Mouse (Mus musculus): ENCODE measurements at regions not wholly inside any gene's neighbourhood (a gene's known extent, or its start where the extent isn't known, plus 50 kb on each side); places are given as distances from the start of the nearest gene placed in this dataset.

GRCm38 (mm10) chr3:149358570-149359193 lies 368.3 kb upstream of the Adgrl2 start:
- no peak for DNase-seq (ENCODE audit: low read depth)

DNA sequence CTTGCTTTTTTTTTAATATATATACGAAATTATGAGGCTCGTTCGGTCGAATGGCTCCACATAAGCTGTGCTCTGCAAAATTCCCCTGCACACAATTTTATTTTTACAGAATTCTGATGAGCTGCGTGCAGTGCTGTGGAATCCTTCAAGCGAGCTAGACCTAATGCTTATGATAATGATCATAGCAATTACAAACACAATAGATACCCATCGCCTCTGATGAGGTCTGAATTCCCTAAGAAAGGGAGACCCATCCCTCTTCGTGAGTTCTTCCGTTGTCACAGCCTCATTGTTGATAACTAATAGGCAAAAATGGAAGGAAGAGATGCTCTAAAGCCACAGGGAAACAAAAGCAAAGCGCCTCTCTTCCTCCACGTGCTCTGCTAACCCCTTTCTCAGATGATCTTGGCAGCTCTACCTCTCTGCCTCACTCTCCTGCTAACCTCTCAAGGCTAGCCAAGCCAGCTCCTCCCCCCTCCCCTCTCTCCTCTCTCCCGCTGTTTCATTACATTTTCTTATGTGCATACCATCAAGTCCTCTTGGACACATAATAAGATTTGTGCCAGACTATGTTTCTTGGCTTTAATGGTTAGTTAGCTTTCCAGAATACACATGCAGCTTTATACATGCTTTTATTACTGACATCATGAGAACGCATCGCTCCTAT lies 367.7 kb upstream of the Adgrl2 start:
- DNase-seq (ENCODE audit: low read depth), result no peak

DNA sequence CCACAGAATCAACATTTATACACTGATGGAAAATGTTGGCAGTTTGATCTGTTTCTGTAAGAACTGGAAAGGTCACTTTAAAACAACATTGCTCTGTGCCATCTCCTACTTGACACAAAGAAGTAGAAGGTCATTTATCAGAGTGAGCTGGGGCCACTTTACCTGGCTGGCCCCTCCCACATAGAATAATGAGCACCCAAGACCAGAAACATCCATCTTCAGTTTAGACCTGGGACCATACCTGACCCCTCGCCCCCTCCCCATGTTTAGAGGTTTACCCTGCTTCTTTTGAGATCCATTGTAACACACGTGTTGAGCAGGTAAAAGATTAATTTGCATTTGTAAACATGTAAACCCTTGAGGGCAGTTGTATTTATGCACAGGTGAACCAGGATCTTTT lies 366.8 kb upstream of the Adgrl2 start:
- no peak for DNase-seq (ENCODE audit: low read depth)

DNA sequence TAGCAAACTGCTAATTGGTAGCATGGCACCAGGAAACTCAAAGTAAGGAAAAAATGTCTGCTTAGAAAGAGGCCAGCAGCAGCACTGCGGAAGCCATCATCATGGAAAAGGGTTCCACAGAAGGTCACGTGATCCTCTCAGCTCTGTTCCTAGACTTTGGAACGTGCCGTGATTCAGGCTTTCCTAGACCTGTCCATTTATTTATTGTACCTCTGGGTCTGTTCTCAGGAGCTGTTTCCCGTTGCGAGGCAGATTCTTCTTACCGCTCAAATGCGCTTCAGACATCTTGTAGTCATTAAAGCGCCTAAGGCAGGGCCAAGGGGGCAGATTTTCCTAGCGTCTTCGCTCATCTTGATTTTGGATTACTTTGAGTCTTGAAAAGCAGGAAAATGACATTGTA lies 365.0 kb upstream of the Adgrl2 start:
- DNase-seq (ENCODE audit: low read depth), result no peak

DNA sequence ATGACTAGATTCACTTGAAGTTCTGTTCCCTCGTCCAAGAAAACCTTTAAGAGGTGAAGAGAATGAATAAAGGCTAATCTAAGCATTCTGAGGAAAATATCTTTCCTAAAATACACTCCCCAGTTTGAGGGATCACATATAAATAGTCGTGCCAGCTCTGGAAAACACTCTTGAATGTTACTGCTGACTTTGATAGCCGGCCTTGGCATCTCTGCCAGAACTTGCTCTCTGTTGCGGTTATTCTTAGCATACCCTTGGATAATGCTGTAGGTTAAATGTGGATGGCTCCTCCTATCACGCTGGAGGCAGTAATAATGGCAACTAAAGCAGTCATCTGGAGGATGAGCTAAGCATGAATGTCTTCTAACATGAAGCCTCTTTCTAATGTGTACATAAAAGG lies 363.6 kb upstream of the Adgrl2 start:
- DNase-seq (ENCODE audit: low read depth), result no peak

DNA sequence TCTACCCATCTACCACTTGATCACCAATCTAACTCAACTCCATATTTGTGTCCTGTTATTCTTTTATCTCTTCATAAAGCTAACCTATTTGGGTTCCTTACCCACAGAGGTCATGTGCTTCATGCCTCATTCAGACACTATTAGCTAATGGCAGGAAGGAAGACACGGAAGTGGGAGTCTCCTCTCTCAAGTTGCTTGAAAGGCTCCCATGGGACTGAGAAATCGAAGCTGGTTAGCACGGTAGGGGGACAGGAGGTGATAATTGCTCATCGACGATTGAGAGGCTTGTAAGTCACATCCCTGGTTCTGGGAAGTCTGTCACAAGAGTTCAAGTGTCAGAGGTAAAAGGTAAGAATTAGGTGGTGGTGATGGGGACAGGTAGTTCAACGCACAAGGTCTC lies 362.2 kb upstream of the Adgrl2 start:
- no peak for DNase-seq (ENCODE audit: low read depth)

- no peak for DNase-seq (ENCODE audit: low read depth)
Measured at GRCm38 (mm10) chr3:149349731-149350130, 359.4 kb upstream of the Adgrl2 start.

GRCm38 (mm10) chr3:149349211-149349697 lies 358.9 kb upstream of the Adgrl2 start:
- DNase-seq (ENCODE audit: low read depth), result peak; percentile 60

GRCm38 (mm10) chr3:149348459-149348971 lies 358.2 kb upstream of the Adgrl2 start:
- no peak for DNase-seq (ENCODE audit: low read depth)

DNA sequence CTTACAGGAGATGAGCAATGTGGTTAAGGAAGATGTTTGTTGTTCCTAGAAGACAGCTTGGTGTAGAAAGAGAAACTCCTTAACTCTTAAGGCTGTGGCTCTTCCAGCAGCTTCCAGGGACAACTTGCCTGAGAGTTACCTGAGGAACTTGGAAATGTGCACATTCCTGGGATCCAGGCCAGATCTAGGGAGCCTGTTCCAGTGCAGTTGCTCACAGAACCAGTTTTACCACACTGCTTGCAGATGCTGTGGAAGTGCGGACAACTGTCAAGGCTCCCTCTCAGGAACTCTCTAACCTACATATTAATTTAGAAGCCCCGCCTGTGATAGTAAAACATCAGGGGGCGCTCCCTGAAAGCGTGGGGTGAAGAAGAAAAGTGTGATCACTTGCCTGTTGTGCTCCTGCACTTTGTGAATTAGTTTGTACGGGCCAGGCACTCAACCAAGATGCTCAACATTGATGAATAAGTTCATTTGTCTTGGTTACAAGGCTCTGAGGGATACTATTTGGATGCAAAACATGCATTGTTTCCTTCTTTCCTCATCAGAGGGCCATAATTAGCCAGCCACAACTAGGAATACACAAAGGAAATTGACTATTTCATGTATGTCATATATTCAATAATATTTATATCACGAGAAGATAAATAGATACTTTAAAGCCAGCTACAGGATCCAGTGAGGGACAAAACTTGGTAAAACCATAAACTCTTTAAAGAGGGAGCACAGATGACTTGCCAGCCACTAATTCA lies 357.1 kb upstream of the Adgrl2 start:
- DNase-seq (ENCODE audit: low read depth), result no peak

DNA sequence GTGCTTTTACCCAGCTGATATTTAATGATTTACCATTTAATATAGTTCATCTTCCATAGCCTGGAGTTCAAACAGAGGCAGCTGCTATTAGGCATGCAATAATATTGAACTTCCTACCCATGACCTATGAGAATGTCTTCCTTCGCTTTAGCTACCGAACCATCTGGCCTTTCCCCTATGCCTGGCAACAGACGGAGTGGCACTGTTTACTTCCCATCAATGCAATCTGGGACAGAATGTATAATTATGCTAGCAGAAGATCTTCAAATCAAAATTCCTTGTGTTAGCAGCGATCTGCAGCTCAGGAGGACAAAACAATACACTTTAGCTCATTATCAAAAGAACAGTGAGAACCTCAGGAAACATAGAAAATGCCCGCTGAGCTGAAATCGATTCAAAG lies 352.2 kb upstream of the Adgrl2 start:
- DNase-seq (ENCODE audit: low read depth), result no peak

GRCm38 (mm10) chr3:149339374-149339753 lies 349.0 kb upstream of the Adgrl2 start:
- peak; percentile 78 for DNase-seq (ENCODE audit: low read depth)

GRCm38 (mm10) chr3:149338684-149339373 lies 348.5 kb upstream of the Adgrl2 start:
- peak; percentile 84 for DNase-seq (ENCODE audit: low read depth)

DNA sequence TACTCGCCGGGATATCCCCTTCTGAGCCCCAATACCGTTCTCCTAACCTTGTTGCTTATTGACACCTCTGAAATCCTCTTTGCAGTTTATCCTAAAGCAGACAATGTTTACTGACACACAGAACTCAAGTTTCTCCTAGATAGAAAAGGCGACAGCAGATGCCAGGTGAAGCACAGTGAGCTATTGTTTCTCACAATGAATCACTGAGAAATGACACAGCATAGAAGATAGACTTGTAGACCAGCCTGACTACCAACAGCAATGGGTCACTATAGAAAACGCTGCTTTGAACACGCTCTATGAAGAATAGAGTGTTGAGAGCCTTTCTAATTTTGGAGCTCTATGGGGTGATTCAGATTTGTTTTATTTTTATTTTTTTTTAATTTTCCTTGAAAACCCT lies 344.9 kb upstream of the Adgrl2 start:
- no peak for DNase-seq (ENCODE audit: low read depth)

DNA sequence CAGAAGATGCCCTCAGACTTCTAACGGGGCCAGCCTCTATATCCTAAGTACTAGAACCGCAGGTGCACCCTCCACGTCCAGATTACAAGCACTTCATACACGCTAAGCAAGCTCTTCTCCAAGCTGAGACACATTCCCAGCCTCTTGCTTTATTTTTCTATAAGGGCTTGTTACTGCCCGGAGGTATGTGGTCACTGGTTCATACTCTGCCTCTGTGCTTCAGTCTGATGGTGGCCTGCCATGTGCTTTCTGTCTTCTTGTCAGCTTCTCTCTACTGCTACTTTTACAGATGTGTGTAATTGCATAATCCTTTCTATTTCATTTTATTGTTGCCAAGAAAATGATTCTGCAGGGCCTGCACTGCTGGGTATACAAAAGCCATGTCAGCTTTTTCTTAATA lies 343.3 kb upstream of the Adgrl2 start:
- DNase-seq (ENCODE audit: low read depth), result no peak

- DNase-seq (ENCODE audit: low read depth), result no peak
Measured at GRCm38 (mm10) chr3:149333131-149333530, 342.8 kb upstream of the Adgrl2 start.

DNA sequence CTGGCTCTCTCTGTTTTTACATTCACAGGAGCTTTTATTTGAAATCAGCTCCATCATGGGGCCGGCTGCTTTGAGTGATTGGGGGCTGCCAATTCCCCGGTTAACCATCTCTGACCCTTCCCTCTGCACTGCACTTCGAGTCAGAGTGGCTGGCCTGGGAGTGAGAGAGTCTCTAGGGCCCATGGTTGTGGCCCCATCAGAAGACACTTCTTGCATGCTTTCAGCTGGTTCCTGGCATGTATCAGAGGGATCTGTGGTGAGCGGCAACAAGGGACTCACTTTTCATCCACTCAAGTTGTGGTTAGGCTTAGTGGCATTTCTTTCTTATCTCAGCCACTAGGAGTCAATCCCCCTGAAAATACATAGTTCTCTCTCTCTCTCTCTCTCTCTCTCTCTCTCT lies 341.8 kb upstream of the Adgrl2 start:
- peak; percentile 60 for DNase-seq (ENCODE audit: low read depth)

DNA sequence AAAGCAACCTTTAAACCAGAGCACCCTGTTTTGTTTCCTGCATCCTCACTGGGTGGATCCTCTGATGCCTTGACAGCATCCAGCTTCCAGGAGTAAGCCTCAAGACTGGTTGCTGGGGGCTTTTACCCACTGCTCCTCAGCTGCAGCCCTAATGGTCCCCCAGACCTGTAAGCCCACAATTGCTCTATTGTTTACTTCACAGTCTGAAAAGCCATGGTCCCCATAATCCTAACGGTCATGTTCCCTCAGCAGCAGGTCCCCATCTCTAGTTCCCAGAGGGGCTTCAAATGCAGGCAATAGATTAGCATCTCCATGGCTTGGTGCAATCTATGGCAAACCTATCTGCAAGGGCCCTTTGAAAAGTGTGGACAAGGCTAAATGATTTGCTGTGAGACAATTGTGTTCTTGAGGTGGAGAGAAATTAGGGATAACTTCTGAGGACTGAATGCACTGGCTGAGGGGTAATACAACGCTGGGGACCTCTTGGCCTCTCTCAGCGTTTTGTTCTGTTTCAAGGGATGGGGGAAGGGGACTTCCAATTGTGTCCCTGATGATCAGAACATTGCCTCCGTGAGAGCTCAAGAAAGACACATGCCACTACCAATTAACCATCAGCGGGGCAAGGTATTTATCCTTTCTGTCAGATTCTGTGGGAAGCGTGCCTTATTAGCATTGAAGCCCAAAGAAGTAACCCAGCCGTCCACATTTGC lies 341.1 kb upstream of the Adgrl2 start:
- DNase-seq (ENCODE audit: low read depth), result no peak

DNA sequence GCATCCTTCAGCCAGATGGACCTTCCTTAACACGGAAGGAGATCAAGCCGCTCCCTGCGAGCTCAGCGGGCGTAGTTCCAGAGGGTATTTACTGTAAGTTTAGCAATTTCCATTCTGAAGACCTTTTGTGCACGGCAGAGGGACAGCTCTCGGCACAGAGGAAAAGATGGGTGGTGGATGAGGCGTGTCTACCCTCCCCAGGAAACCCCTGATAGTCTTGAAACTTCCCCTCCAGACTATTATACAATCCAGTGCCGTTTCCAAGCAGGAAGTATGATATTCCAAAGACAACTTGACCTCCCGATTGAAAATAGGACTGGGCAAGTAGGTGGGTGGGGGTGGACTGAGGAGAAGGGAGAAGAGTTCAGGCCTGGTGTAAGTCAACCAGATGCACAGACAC lies 340.4 kb upstream of the Adgrl2 start:
- DNase-seq (ENCODE audit: low read depth), result no peak

DNA sequence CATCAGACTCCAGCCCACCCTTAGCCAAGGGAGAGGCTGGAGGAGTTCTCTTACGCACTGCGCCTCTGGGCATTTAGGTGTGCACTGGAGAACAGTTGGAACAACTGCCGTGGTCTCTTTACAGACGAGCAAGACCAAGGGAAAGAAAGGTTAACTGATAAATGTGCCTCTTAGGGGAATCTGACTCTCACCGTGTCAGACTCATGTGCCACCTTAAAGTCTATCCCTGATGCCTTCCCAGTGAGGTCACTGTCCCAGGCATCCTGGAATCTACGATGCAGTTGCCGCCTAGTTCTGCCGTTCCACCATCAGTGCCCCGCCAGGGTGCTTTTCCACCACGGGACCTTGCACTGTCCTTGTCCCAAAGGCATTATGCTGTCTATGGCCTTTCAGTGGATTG lies 339.7 kb upstream of the Adgrl2 start:
- DNase-seq (ENCODE audit: low read depth), result no peak

GRCm38 (mm10) chr3:149329615-149330014 lies 339.3 kb upstream of the Adgrl2 start:
- peak; percentile 9 for DNase-seq (ENCODE audit: low read depth)

GRCm38 (mm10) chr3:149326664-149327063 lies 336.3 kb upstream of the Adgrl2 start:
- DNase-seq (ENCODE audit: low read depth), result peak; percentile 39

Data from 416B (cell line).